Mouse (Mus musculus): ENCODE data around the gene Clic3.
"Not testable (repeated sequence)": the region's sequence is repeated elsewhere in the genome, so short reads cannot be mapped to it uniquely, and the experiment has no call there.

The Clic3 gene

DNA sequence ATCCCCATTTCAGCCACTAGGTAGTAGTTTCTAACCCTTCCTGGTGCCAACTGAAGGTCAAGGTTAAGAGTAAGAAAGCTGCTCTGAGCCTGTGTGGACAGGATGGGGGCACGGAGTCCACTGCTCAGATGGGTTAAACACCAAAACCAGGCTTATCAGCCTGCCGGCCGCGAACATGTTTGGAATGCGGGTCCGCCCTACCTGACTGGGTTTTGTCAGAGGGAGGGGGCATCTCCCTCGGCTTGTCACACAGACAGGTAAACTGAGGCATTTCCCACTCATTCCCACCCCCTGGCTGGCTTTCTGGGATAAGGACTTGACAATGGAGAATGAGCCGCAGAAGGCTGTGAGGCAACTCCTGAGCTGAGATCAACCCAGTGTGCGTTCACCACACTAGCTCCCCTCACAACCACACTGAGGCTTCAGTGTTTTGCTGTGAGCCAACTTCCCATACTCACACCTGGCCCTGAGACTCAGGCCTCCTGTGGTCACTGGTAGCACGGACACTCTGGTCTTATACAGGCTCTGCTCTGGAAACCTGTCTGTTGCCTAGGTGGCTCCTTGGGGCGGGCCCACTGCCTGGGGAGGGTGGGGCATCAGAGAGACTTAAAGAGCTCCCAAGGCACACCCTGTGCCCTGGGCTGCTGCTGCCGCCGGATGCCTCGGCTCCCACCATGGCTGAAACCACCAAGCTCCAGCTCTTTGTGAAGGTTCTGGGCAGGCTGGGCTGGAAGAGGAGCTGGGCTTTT lies at the start of gene Clic3:
Clic3 (plus strand) TSS at position 634 of the 749 bp plus-strand sequence.
- DNase-seq (ENCODE audit: low read depth, low spot score) = no peak

DNA sequence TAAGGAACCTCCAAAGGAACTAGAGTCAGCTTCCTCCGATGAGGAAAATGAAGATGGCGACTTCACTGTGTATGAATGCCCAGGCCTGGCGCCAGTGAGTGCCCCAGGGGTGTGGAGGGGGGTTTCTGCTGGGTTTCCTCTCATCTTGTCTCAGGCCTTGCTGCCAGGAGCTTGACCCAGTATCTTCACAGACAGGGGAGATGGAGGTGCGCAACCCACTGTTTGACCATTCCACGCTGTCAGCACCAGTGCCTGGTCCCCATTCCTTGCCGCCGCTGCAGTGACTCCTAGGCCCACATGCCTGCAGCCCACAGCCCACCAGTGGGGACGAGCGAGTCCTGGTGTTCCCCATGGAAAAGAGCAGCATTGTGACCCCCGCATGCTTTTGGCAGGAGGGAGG lies 47.7 kb upstream of the Clic3 start:
- no peak for DNase-seq (ENCODE audit: low read depth, low spot score)

DNA sequence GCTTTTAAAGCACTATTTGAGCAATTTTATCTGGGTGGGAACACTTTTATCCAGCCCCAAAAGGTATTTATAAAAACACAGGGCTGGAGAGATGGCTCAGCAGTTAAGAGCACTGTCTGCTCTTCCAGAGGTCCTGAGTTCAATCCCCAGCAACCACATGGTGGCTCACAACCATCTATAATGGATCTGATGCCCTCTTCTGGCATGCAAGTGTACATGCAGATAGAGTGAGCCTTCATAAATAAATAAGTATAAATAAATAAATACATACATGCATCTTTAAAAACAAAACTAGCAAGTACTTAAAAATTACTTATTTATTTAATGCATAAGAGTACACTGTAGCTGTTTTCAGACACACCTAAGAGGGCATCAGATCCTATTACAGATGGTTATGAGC lies 43.2 kb upstream of the Clic3 start:
- DNase-seq (ENCODE audit: low read depth, low spot score) = not testable (repeated sequence)

DNA sequence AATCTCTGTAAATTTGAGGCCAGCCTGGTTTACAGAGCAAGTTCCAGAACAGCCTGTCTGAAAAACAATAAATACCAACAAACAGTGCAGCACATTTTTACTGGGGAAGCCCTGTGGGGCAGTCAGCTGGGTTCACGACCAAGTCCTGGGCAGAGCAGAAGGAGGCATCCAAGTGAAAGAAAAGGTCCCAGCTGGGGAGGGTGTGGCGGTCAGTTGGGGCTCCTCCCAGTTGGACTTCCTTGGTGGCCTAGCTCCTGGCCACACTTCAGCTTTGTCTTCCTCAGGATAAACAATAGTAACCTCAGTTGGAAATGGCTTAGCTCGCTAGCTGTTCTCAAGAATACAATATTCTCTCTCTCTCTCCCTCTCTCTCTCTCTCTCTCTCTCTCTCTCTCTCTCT lies 39.2 kb upstream of the Clic3 start:
- no peak for DNase-seq (ENCODE audit: low read depth, low spot score)

DNA sequence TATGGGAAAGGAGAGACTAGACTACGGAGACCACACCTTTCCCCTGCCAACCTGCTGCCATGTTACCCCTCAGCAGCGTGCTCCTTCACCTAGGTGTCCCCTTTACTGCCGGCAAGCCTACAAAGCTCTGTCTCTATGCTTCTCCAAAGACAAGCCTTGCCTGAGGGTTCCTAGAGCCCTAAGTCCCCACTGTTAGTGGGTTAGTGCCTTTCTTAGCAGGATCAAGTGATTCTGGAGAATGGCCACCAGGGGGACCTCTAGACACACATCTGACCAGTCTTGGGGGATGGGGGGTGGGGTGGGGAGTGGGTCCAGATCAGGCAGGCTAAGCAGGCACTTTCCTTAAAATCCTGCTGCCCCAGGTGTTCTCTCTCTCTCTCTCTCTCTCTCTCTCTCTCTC lies 34.7 kb upstream of the Clic3 start:
- DNase-seq (ENCODE audit: low read depth, low spot score) = no peak

DNA sequence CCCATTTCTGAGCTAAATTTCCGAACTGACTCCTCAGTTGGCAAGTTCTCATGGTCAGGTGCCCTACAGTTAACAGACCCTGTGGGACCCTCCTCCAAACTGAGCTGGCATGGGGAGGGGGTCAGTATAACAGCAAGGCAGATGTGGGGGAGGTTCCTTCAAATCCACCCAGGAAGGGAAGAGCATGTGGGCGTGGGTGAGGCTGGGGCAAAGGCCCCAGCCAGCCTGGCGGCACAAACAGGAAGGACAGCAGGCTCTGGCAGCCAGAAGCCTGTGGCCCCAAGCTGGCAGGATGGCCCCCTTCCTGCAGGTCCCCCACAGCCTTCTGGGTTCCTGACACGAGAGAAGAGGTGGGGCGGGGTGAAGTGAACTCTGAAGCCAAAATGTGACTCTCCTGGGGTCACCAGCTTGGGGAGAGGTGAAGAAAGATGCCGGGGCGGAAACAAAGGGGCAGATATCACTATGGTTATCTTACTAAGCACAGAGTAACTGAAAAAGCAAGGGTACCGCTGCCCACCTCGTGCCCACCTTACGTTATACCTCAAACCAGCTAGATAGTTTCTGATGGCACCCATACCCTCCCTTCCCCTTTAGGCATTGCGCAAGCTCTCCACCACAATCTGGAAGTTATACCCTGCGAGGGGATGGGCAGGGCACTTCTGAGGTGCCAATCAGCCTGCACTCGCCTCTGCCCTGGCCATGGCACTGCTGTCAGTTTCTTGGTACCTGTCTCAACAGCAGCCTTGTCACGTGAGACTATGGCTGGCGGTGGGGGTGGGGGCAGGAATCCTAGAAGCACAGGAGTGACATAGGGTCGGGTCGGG lies 33.8 kb upstream of the Clic3 start, which contains the start of gene Fut7:
Fut7 (plus strand) TSS at position 681 of the 824 bp plus-strand sequence.
- DNase-seq (ENCODE audit: low read depth, low spot score) = no peak

DNA sequence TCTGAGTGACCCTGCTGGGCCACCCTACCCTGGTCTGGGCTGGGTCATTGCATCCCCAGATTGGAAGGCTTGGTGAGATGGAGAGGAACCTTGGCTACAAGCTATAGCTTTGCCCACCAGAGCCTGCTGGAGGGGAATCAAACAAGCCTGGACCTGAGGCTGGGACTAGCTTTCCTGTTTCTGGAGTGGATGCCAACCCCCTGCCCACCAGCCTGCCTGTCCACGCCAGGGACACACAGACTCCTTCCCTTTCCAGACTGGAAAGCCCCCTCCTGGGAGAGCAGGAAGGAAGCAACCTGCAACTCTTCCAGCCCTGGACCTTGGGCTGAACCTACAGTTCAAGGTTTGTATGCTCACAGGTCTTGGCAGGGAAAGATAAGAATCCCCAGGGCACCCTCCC lies 33.0 kb upstream of the Clic3 start:
- no peak for DNase-seq (ENCODE audit: low read depth, low spot score)

DNA sequence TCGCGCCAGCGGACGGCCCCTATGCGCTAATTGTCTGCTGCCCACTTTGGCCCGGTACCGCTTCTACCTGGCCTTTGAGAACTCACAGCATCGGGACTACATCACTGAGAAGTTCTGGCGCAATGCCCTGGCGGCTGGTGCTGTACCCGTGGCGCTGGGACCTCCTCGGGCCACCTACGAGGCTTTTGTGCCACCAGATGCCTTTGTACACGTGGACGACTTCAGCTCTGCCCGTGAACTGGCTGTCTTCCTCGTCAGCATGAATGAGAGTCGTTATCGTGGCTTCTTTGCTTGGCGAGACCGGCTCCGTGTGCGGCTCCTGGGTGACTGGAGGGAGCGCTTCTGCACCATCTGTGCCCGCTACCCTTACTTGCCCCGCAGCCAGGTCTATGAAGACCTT lies 31.2 kb upstream of the Clic3 start:
- no peak for DNase-seq (ENCODE audit: low read depth, low spot score)

DNA sequence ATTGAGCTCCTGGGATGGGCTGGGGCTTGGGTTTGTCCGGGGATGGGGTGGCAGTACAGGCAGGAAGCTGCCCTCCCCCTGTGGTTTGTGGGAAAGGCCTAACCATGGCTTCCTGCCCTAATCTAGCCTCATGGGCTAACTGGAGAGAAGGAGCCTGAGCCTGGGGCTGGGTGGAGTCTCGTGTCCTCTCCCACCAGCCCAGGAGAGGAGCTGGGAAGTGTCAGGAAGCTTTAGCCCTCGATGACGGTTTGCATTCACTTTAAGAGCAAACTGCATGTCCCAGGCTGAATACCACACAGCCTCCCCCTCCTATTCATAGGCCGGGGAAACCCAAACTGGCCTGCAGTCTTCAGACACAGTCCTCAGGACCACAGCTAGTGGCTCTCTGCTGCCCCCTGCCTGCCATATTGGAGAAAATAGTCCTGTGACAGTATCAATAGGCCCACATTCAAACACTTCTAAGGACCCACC lies 29.9 kb upstream of the Clic3 start:
- DNase-seq (ENCODE audit: low read depth, low spot score) = no peak

DNA sequence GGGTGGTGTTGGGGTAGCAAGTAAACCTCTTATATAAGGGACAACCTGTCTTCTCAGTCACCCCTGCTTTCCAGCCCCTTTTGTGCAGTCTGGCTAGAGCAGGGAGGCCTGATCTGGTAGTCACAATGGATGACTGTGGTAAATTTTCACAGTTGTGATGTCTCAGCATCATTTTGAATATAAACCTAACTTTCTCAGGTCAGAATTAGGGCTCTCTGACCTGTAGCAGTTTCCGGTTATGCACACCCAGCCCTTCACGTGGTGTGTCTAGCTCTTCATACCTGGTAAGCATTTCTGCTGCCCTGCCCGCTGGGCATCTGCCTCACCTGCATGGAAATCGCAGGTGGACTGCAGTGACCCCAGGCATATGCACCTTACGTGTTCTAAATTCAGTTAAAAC lies 29.4 kb upstream of the Clic3 start:
- no peak for DNase-seq (ENCODE audit: low read depth, low spot score)

DNA sequence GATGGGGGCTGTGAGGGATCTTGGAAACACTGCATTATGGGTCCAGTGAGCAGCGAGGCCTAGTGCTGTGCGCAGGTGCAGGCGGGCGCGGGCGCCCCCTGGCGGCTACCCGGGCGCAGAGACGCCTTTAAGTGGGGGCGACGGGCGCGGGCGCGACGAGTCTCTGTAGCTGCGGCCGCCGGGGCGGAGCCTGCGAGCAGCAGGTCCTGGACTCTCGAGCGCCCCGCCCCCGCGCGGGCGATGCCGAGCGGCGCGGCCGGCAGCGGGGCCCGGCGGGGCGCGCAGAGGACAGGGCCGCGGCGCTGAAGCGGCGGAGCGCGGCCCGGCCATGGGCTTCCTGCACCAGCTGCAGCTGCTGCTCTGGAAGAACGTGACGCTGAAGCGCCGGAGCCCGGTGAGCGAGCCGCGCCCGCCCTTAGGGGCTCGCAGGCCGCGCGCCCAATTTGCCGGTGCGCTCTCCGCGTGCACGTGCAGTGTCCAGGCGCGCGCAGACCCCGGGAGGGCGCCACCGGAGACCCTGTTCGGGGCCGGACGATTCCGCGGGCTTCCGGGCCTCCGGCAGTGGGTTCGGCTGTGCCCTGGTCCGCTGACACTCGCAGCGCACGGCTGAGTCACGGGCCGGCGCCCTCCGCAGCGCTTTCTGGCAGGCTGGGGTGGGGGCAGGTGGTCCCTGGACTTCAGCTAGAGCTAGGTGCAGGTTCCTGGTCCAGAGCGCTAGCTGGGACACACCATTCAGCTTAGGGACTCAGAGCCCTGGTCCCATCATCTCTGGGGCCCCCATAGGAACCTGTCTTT lies 28.0 kb upstream of the Clic3 start, which contains the start of gene Abca2:
Abca2 (plus strand) TSS at position 262 of the 795 bp plus-strand sequence.
- peak; percentile 84 for DNase-seq (ENCODE audit: low read depth, low spot score)

DNA sequence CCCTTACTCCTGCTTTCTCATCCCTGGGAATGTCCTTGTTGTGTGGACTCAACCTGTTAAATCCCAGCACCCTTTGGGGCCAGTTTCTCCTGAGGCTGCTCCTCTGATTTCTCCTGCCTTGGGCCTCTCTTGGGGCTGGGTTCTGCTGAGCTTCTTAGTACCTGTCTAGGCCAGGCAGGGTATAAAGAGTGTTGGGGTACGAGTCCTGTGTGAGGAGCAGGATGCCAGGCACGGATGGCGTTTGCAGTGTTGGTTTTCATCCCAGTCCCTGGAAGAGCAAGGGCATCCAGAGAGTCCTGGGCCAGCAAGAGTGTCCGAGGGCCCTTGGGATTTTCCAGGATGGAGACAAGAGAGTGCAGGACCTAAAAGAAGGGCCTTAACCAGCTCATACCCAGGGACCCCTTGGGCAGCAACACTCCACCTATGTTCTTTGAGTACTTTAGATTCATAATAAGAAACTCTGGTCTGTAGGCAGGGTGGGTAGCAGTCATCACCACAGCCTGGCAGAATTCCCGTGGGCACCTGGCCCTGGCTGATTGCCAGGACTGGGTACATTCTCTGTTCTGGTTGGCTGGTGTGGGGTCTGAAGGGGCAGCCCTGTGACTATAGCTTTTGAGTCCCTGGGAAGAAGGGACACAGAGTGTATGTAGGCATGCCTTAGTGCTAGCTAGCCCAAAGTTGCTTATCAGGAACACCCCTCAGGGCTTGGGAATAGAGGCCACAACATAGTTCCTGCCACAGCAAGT lies 27.0 kb upstream of the Clic3 start:
- no peak for DNase-seq (ENCODE audit: low read depth, low spot score)

DNA sequence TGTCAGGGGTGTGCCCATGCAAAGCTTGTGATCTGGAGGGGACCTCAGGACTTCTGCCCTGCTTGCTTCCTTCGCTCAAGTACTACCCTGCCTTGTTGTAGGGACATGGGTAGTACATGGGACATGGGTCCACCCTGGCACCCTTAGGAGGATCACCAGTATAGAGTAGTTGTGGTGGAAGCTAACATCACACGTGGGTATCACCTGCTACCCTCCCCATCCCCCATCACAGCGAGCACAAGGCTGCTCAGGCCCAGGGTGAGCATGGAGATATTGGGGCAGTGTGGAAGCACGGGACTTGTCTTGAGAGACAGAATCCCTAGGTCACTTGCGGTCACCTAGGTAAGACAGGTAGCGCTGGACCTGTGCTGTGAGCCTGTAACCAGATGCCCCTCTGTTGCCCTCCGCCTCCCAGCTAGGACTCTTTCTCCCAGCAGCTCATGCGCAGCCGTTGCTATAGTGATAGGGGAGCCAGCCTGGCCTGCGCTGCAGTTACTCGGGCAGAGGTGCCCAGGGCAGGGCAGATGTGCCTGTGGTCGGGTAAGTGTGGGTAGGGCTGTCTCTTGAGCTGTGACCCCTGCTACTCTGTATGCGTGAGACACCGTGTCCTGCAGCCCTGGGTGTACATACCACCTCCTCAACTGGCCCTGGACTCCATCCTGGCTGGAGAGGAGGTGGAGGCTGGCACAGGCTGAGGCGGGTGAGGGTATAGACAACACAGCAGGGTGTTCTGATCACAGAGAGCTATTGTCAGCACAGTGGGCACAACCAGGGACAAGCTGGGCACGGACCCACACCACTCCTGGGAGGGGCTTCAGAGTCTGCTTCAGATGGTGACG lies 26.0 kb upstream of the Clic3 start:
- DNase-seq (ENCODE audit: low read depth, low spot score) = no peak

DNA sequence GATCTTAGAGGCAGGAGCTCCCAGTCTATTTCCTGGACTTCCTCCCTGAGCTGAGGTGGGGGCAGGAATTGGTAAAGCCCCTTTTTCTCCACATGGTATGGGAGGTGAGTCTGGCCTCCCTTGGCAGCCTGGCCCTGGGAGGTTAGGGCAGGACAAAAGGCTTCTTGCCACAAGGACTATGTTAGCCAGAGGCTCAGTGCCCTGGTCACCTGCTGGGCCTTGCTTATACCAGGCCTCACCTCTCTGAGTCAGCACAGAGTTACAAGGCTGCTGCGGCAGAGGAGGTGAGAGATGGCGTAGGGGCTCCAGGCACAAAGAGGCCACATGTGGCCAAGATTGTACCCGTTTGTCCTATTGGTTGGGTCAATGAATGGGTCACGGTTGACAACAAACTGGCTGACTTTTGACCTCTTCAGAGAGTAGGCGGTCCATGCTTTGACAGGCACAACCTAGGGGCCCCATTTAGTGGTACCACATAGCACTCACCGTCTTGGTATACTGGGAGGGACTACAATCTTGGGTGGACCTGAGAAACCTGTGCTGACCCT lies 25.3 kb upstream of the Clic3 start:
- no peak for DNase-seq (ENCODE audit: low read depth, low spot score)

DNA sequence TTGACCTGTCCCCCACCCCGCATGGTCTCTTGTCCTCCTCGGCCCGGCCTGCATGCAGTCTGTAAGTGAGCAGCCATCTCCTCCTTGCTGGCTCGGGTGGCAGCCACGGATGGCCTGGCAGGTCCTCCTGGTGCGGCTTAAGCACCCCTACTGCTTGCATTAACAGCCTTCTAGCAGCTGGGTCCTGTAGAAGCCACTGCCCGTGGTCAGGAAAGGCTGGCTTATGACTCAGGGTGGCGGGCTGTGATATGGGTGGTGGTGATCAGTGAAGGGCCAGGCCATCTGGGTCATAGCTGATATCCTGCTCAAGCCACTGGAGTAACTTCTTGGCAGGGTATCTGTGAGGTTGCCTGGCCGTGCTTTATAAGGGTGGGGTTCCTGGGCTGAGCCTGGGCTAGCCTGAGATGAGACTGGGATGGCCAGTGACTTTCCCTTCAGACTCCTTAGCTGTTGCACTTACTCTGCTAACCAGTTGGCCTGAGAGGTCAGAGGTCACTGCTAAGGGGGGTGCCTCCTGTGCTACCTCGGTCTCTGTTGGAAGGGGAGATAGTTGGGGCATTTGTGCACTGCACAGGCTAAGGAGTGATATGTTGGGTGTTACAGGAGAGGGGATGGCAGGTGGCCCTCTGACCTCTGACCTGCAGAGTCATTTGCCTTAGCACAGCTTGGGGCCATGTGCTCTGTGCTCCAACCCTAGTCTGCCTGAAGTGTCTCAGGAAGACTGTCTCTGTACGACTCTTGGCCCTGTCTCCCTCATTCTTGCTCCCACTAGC lies 24.1 kb upstream of the Clic3 start:
- no peak for DNase-seq (ENCODE audit: low read depth, low spot score)

DNA sequence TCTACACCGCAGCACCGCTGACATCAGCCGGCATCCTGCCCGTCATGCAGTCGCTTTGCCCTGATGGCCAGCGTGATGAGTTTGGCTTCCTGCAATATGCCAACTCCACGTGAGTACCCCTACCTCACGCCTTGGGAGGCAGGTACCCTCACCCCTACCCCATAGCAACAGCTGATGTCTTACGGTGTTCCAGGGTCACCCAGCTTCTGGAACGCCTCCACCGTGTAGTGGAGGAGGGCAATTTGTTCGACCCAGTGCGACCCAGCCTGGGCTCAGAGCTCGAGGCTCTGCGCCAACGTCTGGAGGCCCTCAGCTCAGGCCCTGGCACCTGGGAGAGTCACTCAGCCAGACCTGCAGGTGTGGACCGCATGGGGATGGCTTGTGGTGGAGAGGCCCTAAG lies 23.5 kb upstream of the Clic3 start:
- no peak for DNase-seq (ENCODE audit: low read depth, low spot score)

DNA sequence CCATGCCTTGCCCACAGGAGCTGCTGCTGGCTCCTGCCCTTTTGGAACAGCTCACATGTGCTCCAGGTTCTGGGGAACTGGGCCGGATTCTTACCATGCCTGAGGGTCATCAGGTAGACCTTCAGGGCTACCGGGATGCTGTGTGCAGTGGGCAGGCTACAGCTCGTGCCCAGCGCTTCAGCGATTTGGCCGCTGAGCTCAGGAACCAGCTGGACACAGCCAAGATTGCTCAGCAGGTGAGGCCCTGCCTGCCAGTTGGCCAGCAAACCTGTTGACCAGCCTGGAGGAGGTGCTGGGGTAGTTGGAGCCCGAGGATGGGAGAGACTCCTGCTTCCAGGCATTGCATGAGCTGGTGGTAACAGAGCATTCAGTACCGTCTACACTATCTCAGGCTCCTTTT lies 22.3 kb upstream of the Clic3 start:
- no peak for DNase-seq (ENCODE audit: low read depth, low spot score)

DNA sequence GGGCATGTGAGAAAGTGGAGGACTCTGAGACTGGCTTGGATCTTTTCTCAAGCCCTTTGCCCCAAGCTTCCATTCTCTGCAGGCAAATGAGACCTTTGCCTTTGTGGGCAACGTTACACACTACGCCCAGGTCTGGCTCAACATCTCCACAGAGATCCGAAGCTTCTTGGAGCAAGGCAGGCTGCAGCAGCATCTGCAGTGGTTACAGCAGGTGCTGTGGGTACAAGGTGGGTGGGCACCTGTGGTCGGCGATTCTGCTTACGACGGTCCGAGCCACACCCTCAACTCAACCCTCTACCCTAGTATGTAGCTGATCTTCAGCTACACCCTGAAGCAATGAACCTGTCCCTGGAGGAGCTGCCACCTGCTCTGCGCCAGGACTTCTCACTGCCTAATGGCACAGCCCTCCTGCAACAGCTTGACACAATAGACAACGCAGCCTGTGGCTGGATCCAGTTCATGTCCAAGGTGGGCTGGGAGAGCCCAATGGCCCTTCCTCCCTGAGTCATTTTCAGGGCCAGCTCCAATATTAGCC lies 20.3 kb upstream of the Clic3 start:
- DNase-seq (ENCODE audit: low read depth, low spot score) = no peak

DNA sequence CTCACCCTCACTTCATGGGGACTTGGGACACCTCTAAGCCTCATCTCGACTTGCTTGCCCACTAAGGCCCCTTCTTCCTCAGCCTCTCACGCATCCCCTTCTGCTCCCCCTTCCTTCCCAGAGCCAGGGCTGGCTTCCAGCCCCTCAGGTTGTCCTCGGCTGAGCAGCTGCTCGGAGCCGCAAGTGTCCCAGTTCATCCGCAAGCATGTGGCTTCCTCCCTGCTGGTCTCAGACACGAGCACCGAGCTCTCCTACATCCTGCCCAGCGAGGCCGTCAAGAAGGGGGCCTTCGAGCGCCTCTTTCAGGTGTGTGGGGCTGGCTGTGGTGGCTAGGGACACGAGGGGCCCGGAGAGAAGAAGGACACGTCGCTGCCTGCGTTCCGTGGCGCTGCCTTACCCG lies 15.6 kb upstream of the Clic3 start:
- DNase-seq (ENCODE audit: low read depth, low spot score) = no peak
